Mouse (Mus musculus) testis, adult 2 months (tissue): ENCODE data around the gene Snrnp70. TPM values are rescaled to one million over a fixed set of nuclear protein-coding genes. Genes with fewer than 3 reads are reported as not detected.
"Not testable (repeated sequence)": the region's sequence is repeated elsewhere in the genome, so short reads cannot be mapped to it uniquely, and the experiment has no call there.

Experiments
- H3K27ac ChIP-seq: fragments of 200-500 bp; 2 replicates; pipeline ENCODE4 v1.5.1; 2012; ENCODE audit warnings: low read depth, low read length; ENCODE audit not compliant: control insufficient read depth, insufficient read depth
- H3K27me3 ChIP-seq: fragments of 200-500 bp; 2 replicates; pipeline ENCODE4 v1.6.1; 2012; ENCODE audit warnings: mild to moderate bottlenecking, low read length, moderate library complexity; ENCODE audit not compliant: control insufficient read depth, insufficient read depth
- H3K36me3 ChIP-seq: fragments of 200-500 bp; 2 replicates; pipeline ENCODE4 v1.6.1; 2012; ENCODE audit warnings: mild to moderate bottlenecking, low read length; ENCODE audit not compliant: control insufficient read depth, insufficient read depth
- H3K4me1 ChIP-seq: fragments of 200-500 bp; 2 replicates; pipeline ENCODE4 v1.6.1; 2012; ENCODE audit warnings: low read length; ENCODE audit not compliant: control insufficient read depth, insufficient read depth
- H3K4me3 ChIP-seq: fragments of 200-500 bp; 2 replicates; pipeline ENCODE4 v1.5.1; 2012; ENCODE audit warnings: low read depth, mild to moderate bottlenecking, low read length, moderate library complexity, mixed read lengths; ENCODE audit not compliant: control insufficient read depth
- CTCF ChIP-seq: fragments of 200-500 bp; IDR thresholded peaks from 2 replicates; pipeline ENCODE4 v1.5.1; 2012; ENCODE audit warnings: low read depth, mild to moderate bottlenecking, inconsistent platforms, low read length, moderate library complexity; ENCODE audit not compliant: control insufficient read depth, insufficient read depth, insufficient replicate concordance
- POLR2A ChIP-seq: fragments of 200-500 bp; IDR thresholded peaks from 2 replicates; pipeline ENCODE4 v1.6.1; 2012; ENCODE audit warnings: low read depth, mild to moderate bottlenecking, inconsistent platforms, low read length, moderate library complexity; ENCODE audit not compliant: control insufficient read depth
- polyA plus RNA-seq: library from polyadenylated mRNA; depleted of rRNA; stranded (reverse); fragments of >200 nt; gene quantifications from 2 replicates; pipeline ENCODE4 v1.2.3, GENCODE M21; 2012

Gene Snrnp70
- polyA plus RNA-seq, 1 experiment: 202 TPM

GRCm38 (mm10) chr7:45401521-45402085 is 6.1 kb upstream of the Snrnp70 start:
- Histone ChIP-seq H3K27ac (no peak overlapping the region), H3K4me3 (no peak overlapping the region), H3K27me3 (no peaks in the 10 kb centered on the region), H3K4me1 (peaks cover 13% of the 10 kb centered on the region), H3K36me3 (no peaks in the 10 kb centered on the region)
- TF ChIP-seq CTCF (no peak), POLR2A (no peak)

GRCm38 (mm10) chr7:45396787-45397186 is 1.2 kb upstream of the Snrnp70 start:
- Histone ChIP-seq H3K36me3 (peaks cover 2% of the 10 kb centered on the region), H3K4me3 (no peak overlapping the region; the same call in 1 of the 2 replicates), H3K4me1 (peaks cover 2% of the 10 kb centered on the region), H3K27ac (no peak overlapping the region), H3K27me3 (no peaks in the 10 kb centered on the region)
- no peak for TF ChIP-seq POLR2A
- no peak for TF ChIP-seq CTCF

- not testable (repeated sequence) for H3K36me3 ChIP-seq, H3K27me3 ChIP-seq, H3K4me1 ChIP-seq
- Histone ChIP-seq H3K4me3 (peak overlapping the region; percentile 93), H3K27ac (peak overlapping the region; percentile 91)
Measured at GRCm38 (mm10) chr7:45396337-45396775, 814 bp upstream of the Snrnp70 start.

- Histone ChIP-seq H3K27ac (peak overlapping the region; percentile 96), H3K4me3 (peak overlapping the region; percentile 93), H3K4me1 (peaks cover 2% of the 10 kb centered on the region), H3K27me3 (no peaks in the 10 kb centered on the region), H3K36me3 (peaks cover 2% of the 10 kb centered on the region)
- TF ChIP-seq CTCF (no peak), POLR2A (no peak)
Measured at GRCm38 (mm10) chr7:45395129-45395541, 407 bp downstream of the Snrnp70 start.

- Histone ChIP-seq H3K27ac (no peak overlapping the region), H3K36me3 (peaks cover 7% of the 10 kb centered on the region; the same call in 1 of the 2 replicates), H3K4me3 (no peak overlapping the region), H3K4me1 (no peaks in the 10 kb centered on the region), H3K27me3 (no peaks in the 10 kb centered on the region)
- TF ChIP-seq POLR2A (no peak), CTCF (no peak)
Measured at GRCm38 (mm10) chr7:45386077-45386476, 9.5 kb downstream of the Snrnp70 start.

GRCm38 (mm10) chr7:45376057-45376456 is 19.5 kb downstream of the Snrnp70 start:
- TF ChIP-seq CTCF (no peak), POLR2A (no peak)
- Histone ChIP-seq H3K4me1 (peaks cover 3% of the 10 kb centered on the region; the same call in 1 of the 2 replicates), H3K36me3 (peaks cover 1% of the 10 kb centered on the region; the same call in 1 of the 2 replicates), H3K27ac (no peak overlapping the region), H3K4me3 (no peak overlapping the region), H3K27me3 (no peaks in the 10 kb centered on the region)

GRCm38 (mm10) chr7:45374620-45375019 is 20.9 kb downstream of the Snrnp70 start:
- H3K27ac ChIP-seq: no peak overlapping the region
- no peak for TF ChIP-seq POLR2A
- no peak for TF ChIP-seq CTCF
- H3K4me1 ChIP-seq: peaks cover 16% of the 10 kb centered on the region
- no peaks in the 10 kb centered on the region for H3K36me3 ChIP-seq
- no peak overlapping the region for H3K4me3 ChIP-seq
- no peaks in the 10 kb centered on the region for H3K27me3 ChIP-seq

- Histone ChIP-seq H3K36me3 (no peaks in the 10 kb centered on the region), H3K4me3 (no peak overlapping the region), H3K27ac (no peak overlapping the region), H3K4me1 (peaks cover 24% of the 10 kb centered on the region), H3K27me3 (no peaks in the 10 kb centered on the region)
- TF ChIP-seq POLR2A (no peak), CTCF (no peak)
Measured at GRCm38 (mm10) chr7:45372371-45372770, 23.2 kb downstream of the Snrnp70 start.
